Mouse (Mus musculus) ES-Bruce4 (cell line): ENCODE results near the gene Foxo4. TPM values are rescaled to one million over a fixed set of nuclear protein-coding genes. Genes with fewer than 3 reads are reported as not detected.

Source experiments
- H3K27ac ChIP-seq: 2 replicates; pipeline ENCODE4 v1.5.1; 2012; ENCODE audit warnings: low read length, inconsistent platforms; ENCODE audit not compliant: insufficient read depth
- H3K27me3 ChIP-seq: 2 replicates; pipeline ENCODE4 v1.6.1; 2012; ENCODE audit warnings: mild to moderate bottlenecking, low read length, inconsistent platforms; ENCODE audit not compliant: control insufficient read depth, poor library complexity, insufficient read depth, severe bottlenecking
- H3K36me3 ChIP-seq: 2 replicates; pipeline ENCODE4 v1.6.1; 2012; ENCODE audit warnings: inconsistent platforms, mild to moderate bottlenecking, low read length, moderate library complexity; ENCODE audit not compliant: control insufficient read depth, poor library complexity, insufficient read depth, severe bottlenecking
- H3K4me1 ChIP-seq: one replicate; pipeline ENCODE4 v1.8.1; 2011; ENCODE audit warnings: low read length; ENCODE audit not compliant: control insufficient read depth, insufficient read depth
- H3K4me3 ChIP-seq: 2 replicates; pipeline ENCODE4 v1.5.1; 2011; ENCODE audit warnings: low read depth, mild to moderate bottlenecking, low read length
- H3K9ac ChIP-seq: 2 replicates; pipeline ENCODE4 v1.6.1; 2012; ENCODE audit warnings: low read depth, mild to moderate bottlenecking, inconsistent platforms; ENCODE audit not compliant: poor library complexity, severe bottlenecking
- H3K9me3 ChIP-seq: replicated peaks from 2 replicates; pipeline ENCODE4 v1.6.1; 2012; ENCODE audit warnings: mild to moderate bottlenecking, low read length, inconsistent platforms; ENCODE audit not compliant: control insufficient read depth, poor library complexity, insufficient read depth, severe bottlenecking
- CTCF ChIP-seq: IDR thresholded peaks from one replicate; pipeline ENCODE4 v1.8.1; 2011; ENCODE audit warnings: low read depth, low read length
- EP300 ChIP-seq: IDR thresholded peaks from 2 replicates; pipeline ENCODE4 v1.6.1; 2011; ENCODE audit warnings: low read depth, low read length; ENCODE audit not compliant: insufficient read depth
- POLR2A ChIP-seq: IDR thresholded peaks from one replicate; pipeline ENCODE4 v1.8.1; 2011; ENCODE audit warnings: low read length; ENCODE audit not compliant: insufficient read depth
- polyA plus RNA-seq: library from polyadenylated mRNA; stranded (reverse); fragments of >200 nt; gene quantifications from 2 replicates; pipeline ENCODE4 v1.2.4, GENCODE M21; 2011; ENCODE audit warnings: low read depth; ENCODE audit not compliant: missing spikeins, insufficient read depth, insufficient read length

Gene Foxo4
- 45.6 and 50.1 TPM in 2 replicates for polyA plus RNA-seq

DNA sequence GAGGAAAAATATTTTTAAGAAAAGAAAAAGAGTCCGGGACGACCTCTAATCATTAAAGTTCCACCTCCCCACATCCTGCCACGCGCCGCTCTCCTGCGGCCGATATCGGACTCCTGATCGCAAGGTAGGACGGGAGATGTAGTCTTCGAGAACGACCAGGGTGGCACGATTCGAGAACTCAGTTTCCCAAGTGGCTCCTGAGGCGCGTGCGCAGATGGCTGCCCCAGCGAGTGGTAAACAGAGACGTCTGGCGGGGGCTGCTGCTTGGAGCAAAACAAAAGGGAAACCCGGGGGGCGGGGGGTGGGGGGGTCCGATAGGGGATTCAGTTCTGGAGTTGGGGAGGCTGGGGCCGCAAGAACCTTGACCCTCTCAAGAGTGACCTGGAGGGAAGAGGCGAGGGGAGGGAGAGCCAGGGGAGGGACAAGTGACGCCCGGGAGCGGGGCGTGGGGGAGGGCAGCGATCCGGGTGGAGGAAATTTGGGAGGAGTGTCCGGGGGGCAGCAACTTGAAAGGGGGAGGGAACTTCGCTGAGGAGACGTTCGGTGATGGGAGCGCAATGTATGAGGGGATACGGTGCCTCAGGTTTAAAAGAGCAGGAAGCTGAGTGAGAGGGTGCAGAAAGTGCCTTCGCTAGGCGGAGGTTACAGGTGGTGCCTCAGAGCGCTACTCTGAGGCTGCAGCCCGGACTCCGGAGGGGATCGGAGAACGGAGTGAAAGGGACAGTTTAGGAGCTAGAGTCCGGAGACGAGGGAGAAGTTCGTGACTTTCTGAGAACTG lies at the start of gene Foxo4:
TSS of gene Foxo4 (plus strand) at position 577 of the 778 bp plus-strand sequence.
- Histone ChIP-seq H3K36me3 (no peaks in the 10 kb centered on the region), H3K27me3 (no peaks in the 10 kb centered on the region), H3K9me3 (no peaks in the 10 kb centered on the region), H3K9ac (peak within 1 kb of the TSS; percentile 48), H3K4me3 (peak within 1 kb of the TSS; percentile 73), H3K27ac (peak within 1 kb of the TSS; percentile 26), H3K4me1 (no peaks in the 10 kb centered on the region)
- TF ChIP-seq POLR2A (no peak), EP300 (no peak), CTCF (no peak)

GRCm38 (mm10) chrX:101221834-101222795 lies 32.2 kb upstream of the Foxo4 start, which contains the start of gene Snx12:
TSS of gene Snx12 (minus strand) at chrX:101222563.
- H3K9ac ChIP-seq, result peak within 1 kb of the TSS; percentile 68
- H3K9me3 ChIP-seq, result no peaks in the 10 kb centered on the region
- H3K4me3 ChIP-seq, result peak within 1 kb of the TSS; percentile 85
- H3K4me1 ChIP-seq, result no peaks in the 10 kb centered on the region
- no peaks in the 10 kb centered on the region for H3K27me3 ChIP-seq
- H3K27ac ChIP-seq, result peak within 1 kb of the TSS; percentile 45
- H3K36me3 ChIP-seq, result no peaks in the 10 kb centered on the region
- no peak for TF ChIP-seq EP300
- no peak for TF ChIP-seq CTCF
- no peak for TF ChIP-seq POLR2A

DNA sequence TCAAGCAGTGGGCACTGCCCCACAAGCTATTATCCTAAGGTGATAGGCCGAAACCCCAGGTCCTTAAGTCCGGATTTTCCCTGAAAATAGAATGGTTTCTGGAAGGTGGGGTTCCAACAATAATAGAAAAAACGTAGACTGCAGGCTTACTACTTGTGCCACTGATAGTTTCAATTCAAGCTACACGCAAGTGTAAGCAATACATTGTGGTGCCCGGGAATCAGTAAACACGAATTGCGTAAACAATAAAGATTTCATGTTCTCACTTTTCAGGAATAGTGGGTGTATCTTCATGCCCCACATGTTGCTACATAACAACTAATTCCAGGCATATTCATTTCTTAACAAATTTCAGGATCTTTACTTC lies 31.5 kb upstream of the Foxo4 start:
- Histone ChIP-seq H3K4me3 (peak overlapping the region; percentile 54), H3K36me3 (no peaks in the 10 kb centered on the region), H3K27me3 (no peaks in the 10 kb centered on the region), H3K9me3 (no peaks in the 10 kb centered on the region), H3K27ac (peak overlapping the region; percentile 45; the same call in 1 of the 2 replicates), H3K9ac (no peak overlapping the region), H3K4me1 (no peaks in the 10 kb centered on the region)
- TF ChIP-seq CTCF, result no peak
- TF ChIP-seq POLR2A, result no peak
- TF ChIP-seq EP300, result no peak

DNA sequence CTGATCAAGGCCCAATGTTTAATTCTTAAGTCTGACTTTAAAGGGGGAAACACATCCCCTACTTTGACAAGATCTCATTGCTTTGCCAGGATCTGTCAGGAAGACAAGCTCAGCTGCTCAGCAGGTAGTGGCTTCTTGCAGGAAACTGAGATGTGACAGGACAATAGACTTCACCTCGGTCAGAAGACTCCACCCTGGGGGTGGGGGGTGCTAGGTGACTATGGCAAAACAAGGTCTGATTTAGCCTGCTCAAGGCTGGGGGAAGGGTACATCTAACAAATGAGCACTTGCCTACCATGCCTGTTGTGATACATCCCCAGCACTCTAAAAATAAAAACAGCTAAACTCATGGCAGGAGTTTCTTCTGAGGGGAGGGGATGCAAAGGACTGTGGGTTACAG lies 9.3 kb upstream of the Foxo4 start:
- no peaks in the 10 kb centered on the region for H3K36me3 ChIP-seq

GRCm38 (mm10) chrX:101254740-101255139 lies 412 bp downstream of the Foxo4 start:
- Histone ChIP-seq H3K4me1 (no peaks in the 10 kb centered on the region), H3K27me3 (no peaks in the 10 kb centered on the region), H3K9me3 (no peaks in the 10 kb centered on the region), H3K27ac (peak overlapping the region; percentile 26), H3K4me3 (peak overlapping the region; percentile 73), H3K36me3 (no peaks in the 10 kb centered on the region), H3K9ac (peak overlapping the region; percentile 48)
- TF ChIP-seq CTCF, result no peak
- no peak for TF ChIP-seq POLR2A
- no peak for TF ChIP-seq EP300

More for the DNA sequence above, 9.3 kb upstream of the Foxo4 start:
- TF ChIP-seq CTCF (no peak), EP300 (0 out of 2 replicates have a peak, but pooled peaks have one; percentile 35), POLR2A (no peak)
- Histone ChIP-seq H3K27ac (peak overlapping the region; percentile 48; the same call in 1 of the 2 replicates), H3K4me3 (no peak overlapping the region), H3K9me3 (no peaks in the 10 kb centered on the region), H3K27me3 (no peaks in the 10 kb centered on the region), H3K9ac (no peak overlapping the region), H3K4me1 (peaks cover 2% of the 10 kb centered on the region)

DNA sequence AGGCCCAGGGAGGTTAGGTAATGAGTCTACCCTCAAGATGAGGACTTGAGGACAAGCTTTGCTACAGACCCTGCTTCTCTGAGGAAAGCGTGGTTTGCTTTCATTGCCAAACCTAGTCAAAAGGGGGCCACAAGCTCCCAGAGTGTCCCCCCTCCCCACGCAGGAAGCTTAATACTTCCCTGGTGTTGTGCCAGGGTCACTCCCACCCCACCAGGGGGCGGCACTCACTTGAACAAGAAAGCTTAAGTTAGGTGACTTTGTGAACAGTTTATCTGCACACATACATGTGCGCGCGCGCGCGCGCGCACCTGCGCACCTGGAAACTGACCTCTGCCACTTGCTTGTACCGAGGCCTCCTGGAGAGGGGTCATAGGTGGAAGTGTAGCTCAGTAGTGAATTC lies 2.3 kb downstream of the Foxo4 start:
- H3K9me3 ChIP-seq, result no peaks in the 10 kb centered on the region
- H3K9ac ChIP-seq, result peak overlapping the region; percentile 75
- no peaks in the 10 kb centered on the region for H3K27me3 ChIP-seq
- no peaks in the 10 kb centered on the region for H3K4me1 ChIP-seq
- H3K27ac ChIP-seq, result no peak overlapping the region
- H3K36me3 ChIP-seq, result no peaks in the 10 kb centered on the region
- TF ChIP-seq EP300 (no peak), POLR2A (no peak), CTCF (no peak)
- H3K4me3 ChIP-seq, result peak overlapping the region; percentile 43
